Mouse (Mus musculus) naive thymus-derived CD4-positive, alpha-beta T cell, adult 2 months (primary cell): ENCODE data around the gene Igf2bp2.

Experiments
- DNase-seq: peaks from one replicate; pipeline ENCODE4 v3.0.0-alpha.2; 2011; ENCODE audit warnings: low read depth

Igf2bp2 gene

DNA sequence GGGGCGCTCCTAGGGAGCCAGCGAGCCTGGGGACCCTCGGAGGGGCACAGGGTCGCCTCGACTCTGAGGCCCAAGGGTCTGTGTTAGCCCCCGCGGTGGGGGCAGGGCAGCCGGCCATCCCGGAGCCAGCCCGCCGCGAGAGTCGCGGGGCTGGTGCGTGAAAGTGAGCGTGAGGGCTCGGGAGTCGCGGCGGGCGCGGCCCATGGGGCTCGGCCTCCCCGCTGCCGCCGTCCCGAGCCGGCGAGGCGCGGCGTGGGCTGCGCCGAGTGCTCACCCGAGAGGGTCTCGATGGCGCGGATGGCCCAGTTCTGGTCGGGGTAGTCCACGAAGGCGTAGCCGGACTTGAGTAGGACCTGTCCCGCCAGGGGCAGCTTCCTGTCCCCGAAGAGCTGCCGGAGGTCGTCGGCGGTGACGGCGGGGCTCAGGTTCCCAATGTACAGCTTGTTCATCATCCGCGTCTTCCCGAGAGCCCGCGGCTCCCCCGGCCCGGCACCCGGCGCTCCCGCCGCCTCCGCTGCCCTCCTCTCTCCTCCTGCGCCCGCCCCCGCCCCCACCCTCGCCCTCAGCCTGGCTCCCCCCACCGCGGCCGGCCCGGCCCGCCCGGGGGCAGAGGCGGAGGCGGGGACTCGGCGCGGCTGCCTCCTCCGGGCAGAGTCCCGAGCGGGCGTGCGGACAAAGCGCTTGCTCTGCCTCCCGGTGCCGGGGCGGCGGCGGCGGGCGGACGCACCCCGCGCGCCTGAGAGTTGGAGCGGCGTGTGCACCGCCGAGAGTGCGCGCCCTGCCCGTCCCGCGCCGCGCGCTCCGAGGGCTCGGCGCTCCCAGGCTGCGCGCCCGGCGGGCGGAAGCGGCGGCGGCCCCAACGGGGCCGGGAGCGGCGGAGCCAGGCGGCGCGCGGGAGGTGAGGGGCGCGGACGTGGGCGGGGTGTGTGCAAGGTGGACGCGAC is at the start of gene Igf2bp2:
Gene Igf2bp2 (minus strand): TSS at position 788 of the 944 bp plus-strand sequence.
- no peak for DNase-seq

DNA sequence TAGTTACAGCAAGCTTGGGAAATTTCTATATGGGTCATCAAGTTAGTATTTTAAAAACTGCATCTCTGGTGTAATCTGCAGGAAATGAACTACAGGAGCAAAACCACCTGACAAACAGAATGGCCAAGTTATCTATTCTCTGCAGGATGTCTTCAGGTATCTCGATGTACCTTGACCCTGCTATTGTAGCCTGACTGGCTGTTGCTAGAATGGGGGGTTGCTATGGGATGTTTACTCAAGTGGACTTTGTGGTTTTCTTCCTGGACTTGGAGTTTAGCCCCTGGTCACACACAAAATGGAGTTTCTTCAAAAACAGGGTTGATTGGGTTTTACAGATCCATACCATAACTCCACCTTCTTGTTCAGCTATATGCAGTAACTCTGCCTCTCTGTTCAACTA is 40.4 kb upstream of the Igf2bp2 start:
- DNase-seq = no peak

DNA sequence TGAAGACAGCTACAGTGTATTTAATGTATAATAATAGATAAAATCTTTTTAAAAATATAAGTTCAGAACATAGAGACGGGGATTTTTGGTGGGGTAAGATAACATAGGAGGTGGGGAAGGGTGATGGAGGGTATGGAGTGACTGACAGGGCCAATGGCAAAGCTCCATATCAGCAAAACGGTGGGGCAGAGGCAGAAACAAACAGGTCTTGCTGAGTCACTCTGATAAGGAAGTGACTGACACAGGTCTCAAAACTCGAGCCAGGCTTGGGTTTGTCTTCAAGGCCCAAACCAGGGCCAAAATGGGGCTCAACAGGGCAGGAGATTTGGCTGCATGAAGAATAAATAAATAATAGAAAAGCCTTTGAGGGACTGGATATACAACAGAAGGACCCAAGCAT is 38.8 kb upstream of the Igf2bp2 start:
- no peak for DNase-seq

DNA sequence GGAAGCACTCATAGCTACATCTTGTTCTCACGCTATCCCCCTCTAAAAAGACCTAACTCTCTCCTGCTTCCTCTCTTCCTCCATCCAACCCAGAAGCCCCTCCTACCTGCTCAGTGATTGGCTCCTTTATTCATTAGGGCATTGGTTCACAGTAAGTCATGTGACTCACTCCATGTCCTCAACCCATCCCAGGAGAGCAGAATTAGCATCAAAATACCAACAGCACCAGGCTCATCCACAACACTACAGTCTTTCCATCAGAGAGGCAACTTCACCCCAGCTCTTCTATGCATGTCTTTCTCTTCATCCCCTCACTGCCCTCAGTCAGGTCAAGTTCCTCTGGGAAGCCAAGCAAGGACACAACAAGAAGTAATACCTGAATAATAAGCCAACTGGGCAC is 37.4 kb upstream of the Igf2bp2 start:
- DNase-seq = no peak

DNA sequence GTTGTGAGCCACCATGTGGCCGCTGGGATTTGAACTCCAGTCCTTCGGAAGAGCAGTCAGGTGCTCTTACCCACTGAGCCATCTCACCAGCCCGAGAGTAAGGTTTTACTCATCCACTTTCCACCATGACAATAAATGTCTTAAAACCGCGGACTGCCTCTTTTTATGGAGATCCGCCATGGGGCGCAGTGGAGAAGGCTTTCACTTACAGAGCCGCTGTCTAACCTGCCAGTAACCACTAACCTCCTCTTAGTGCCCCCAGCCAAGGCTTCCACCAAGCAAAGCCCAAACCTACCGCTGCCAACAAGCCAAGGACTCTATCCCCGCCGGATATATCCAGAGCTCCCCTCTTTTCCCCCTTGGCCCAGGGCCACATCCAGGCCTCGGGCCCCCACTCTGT is 24.3 kb upstream of the Igf2bp2 start:
- no peak for DNase-seq

DNA sequence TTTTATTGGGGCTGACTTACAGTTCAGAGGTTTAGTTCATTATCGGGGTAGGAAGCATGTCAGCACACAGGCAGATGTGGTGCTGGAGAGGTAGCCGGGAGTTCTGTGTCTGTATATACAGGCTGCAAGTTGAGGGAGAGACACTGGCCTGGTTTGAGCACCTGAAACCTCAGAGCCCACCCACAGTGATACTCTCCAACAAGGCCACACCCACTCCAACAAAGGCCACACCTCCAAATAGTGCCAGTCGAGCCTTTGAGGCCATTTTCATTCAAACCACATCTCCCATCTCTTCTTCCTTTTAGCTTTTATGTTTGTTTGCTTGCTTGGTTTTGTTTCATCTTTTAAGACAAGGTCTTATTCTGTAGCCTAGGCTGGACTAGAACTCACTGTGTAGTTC is 22.3 kb upstream of the Igf2bp2 start:
- no peak for DNase-seq

DNA sequence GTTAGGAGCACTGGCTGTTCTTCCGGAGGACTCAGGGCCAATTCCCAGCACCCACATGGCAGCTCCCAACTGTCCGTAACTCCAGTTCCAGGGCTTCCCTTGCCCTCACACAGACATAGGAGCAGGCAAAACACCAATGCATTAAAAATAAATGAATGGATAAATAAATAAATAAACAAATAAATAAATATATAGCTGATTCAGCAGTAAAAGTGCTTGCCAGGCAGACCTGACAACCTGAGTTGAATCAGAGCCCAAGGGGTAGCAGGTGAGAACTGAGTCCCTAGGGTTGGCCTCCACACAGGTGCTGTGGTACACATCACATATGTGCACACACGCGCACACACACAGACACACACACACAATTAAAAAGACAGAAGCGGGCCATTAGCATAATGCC is 21.0 kb upstream of the Igf2bp2 start:
- no peak for DNase-seq

DNA sequence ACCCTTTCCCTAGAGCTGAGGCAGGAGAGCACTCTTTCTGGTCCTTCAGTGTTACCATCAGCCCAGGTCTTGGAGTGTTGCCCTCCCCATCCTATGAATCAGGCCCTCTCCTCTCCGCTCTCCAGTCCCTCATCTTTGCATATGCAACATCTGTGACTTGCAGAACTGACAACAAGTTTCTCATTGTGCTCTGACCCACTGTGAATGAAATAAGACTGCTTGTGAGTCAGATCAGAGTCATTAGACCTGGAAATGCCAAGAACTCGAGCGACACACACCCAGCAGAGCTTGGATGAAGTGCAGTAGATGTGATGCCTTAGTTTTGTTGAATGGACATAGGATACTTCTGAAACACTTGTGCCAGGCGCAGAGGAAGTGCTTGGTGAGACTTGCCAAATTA is 19.2 kb upstream of the Igf2bp2 start:
- DNase-seq = no peak

DNA sequence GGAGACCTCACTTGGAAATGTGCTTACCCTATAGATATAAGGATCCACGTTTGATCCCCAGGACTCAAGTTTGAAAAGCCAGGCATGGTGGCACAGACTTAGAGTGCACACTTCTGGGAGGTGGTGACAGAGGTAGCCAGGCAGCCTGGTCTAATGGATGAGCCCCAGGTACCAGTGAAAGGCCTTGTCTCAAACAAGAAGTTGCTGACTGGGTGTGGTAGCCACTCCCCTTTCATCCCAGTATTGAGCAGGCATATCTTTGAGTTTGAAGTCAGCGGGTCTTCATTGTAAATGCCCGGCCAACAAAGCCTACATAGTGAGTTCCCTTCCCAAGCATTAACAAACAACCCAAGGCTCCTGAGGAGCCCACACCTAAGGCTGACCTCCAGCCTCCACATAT is 15.7 kb upstream of the Igf2bp2 start:
- no peak for DNase-seq

DNA sequence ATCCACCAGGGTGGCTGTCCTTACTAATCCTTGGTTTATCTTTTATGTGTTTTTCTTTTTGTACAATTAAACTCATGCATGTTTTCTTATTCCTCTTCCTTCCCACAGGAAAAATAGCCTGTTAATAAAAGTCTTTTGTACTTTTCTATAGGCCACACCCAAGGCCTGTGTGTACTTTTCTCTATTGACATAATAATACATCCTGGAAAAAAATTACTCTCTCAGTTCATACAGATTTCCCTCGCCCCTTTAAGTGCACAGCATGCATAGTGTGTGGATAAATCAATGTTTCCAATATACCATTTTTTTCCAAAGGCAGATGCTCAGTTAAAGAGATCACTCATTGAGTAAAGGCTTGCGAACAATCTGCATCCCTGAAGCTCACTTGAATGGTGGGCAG is 14.9 kb upstream of the Igf2bp2 start:
- no peak for DNase-seq

DNA sequence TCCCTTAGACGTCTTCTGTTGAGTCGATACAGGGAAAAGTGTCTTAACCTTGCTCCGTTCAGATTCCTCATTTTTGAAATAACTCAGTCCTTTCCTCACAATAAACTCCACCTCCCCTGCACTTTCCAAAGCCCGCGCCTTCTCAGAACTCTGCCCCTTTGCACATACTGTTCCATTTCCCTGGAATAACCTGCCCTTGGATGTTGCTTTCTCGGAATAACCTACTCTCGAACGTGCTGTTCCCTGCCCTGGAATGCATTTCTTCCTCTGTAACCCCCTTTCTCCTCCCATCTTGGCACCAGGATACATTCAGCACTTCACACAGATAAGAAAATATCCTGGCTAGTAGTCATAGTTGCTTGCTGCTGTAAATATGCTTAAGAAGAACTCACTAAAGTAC is 5.6 kb upstream of the Igf2bp2 start:
- no peak for DNase-seq

DNA sequence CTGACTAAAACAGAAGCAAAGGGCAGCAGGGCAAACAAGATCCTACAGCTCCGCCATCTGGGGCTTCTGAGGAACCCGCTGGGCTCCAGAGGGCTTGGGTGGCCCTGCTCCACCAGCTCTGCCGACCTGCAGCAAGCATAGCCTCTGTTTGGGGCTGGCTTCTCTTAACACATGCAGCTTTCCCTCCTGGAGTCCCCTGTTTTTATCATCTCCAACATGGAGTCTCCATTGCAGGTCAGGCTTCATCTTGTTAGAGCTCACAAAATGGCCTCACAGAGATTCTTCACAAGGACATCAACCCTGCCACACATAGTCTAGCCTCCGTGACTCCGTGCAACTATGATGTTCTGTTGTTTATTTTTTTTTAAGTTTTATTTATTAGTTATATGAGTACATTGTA is 2.5 kb upstream of the Igf2bp2 start:
- no peak for DNase-seq

DNA sequence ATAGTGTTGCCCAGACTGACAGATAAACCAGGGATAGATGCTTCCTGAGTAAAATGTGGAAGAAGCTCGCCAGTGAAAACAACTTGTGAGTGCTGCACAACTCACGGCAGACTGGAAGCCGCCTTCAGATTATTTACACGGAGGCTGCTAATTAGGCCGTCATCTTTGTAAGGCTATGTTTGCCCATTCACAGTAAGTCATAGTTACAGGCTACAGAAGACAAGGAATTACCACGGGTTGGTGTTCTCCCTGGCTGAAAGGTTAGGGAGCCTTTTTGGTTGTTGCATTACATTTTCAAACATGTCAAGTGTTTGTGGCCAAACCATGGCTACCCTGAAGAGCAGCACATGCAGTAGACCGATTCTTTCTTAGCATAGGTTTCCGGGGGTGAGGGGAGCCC is 1.3 kb upstream of the Igf2bp2 start:
- no peak for DNase-seq

DNA sequence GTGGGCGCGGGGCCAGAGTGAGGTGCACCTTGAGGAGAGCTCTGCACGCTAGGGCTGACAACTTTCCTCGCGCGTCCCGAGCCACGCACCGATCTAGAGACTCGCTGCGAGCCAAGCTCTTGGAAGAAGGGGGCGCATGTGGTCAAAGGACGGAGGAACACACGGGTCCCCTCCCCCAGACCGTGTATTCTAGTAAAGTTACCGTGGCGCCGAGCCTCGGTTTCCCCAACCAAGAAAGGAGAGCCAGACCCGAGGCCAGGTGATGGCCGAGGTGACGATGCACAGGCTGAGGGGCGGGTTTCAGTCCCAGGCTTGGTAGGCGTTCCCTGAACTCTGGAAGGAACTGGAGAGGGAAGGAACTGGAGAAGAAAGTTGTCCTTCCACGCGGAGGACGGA is 355 bp upstream of the Igf2bp2 start:
- no peak for DNase-seq

DNA sequence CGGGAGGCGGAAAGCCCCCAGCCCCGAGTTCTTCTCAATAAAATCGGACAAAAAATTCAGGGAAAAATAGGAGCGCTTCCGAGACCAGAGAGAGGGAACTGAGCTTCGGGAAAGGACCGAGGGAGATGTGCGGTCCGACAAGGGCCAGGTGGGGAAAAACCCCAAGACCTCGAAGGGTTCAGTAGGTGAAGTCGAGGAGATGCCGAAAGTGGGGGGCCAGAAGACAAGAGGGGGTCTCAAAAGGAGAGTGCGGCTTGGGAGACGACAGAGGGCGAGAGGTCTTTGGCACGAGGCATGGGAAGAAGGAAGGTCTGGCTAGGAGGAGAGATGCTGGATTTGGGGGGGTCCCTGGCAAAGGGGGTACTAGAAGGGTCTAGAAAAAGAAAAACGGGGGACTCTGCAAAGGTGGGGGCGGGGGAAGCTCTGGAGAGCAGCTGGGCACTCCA is 1.0 kb downstream of the Igf2bp2 start:
- DNase-seq = no peak

DNA sequence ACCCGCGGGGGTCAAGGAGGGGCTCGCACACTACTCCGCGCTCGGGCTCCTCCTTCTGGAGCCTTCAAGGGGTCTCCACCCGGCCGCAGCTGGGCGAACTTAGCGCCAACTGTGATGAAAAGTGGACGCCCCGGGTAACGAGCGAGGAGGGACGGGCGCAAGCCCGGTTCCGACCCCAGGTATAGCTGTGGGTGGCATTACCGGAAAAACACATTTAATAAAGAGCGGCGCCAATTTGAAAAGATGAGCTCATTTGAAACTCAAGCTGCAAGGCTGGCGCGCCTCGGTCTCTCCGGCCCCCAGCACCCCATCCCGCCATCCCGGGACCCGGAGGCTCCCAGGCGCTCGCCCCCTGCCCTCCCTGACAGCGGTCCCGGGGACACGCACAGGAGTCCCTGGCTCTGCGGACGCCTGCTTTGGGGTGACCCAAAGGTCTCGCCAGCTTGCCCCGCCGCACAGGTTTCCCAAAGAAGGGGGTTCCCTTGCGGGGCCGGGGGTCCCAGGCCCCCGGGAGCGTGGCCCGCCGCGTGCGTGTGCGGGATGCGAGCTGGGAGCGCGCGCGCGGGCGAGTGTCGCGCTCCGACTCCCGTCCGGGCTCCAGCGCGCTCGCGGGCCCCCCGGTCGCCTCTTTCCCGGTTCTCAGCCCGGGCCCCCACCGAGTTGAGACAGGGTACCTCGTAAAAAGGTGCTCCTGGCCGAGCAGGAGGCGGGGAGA is 1.6 kb downstream of the Igf2bp2 start:
- no peak for DNase-seq

DNA sequence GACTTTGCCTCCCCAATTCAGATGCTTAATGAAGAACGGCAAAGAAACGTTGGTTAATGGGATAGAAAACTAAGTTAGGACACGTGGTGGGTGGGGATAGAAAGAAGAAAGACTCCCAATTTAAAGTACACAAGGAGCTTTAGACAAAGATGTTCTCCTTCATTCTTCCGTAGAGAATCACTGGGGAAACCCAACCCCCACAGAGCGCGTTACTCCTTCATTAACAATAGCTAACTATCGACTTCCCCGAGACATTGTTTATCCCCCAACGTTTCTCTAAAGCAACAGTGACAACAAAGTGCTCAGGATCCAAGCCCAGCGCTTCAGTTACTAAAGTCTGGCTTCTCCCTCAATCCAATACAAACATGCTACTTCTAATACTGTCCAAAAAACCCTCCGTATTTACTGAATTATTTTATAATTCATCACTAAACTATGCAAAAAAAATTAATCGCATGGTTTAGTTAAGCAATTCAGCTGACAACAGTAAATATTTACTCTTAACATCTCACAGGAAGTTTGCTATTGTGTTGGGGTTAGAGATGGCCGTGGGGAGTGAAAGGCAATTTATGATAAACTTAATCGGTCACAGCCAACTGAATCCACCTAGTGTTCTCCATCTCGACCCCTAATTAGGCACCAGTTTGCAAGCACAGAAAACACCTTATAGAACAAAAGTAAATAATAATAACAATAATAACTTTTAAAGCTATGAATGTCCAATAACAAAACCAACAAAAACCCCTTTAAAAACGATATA is 2.5 kb downstream of the Igf2bp2 start:
- DNase-seq = no peak

DNA sequence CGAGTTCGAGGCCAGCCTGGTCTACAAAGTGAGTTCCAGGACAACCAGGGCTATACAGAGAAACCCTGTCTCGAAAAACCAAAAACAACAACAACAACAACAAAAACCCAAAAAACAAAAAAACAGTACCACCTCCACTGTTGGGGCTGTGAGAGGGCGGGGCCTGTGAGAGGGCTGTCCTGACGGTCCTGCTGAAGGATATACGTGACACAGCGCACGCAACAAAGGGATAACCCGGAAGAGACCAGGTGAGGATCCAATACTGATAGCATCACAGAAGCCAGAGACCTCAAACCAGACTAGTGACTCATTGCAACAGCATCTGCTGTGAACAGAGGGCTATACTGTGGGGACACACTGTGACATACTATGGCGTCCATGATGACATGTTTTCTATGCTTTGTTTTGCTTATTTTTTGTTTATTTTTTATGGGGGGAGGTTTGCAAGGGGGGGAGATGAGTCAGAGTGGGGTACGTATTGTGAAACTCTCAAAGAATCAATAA is 10.1 kb downstream of the Igf2bp2 start:
- no peak for DNase-seq

DNA sequence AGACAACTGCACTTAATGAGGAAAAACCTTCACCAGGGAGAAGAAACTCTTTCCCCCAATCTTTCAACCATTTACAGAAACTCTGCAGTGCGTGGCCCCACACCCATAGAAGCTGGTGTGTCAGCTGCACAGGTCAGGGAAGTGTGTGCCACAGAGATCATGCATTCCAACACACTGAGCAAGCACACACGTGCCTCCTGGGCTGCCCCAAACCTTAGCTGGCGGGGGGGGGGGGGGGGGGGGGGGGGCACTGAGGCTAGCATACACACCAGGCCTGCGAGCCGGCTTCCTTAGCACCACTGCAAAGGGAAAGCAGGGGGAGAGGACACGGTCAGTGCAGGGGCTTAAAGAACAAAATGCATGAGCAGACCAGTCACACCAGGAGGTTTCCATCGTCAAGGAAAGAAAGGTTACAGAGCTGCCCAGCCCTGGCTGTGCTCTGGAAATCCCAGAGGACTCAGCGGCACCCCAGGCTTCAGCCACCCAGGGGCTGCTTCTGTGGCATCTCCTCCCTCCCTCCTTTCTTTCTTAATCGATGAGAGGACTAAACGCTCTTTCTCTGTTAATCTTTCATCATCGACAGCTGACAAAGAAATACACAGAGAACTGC is 11.3 kb downstream of the Igf2bp2 start:
- DNase-seq = no peak

DNA sequence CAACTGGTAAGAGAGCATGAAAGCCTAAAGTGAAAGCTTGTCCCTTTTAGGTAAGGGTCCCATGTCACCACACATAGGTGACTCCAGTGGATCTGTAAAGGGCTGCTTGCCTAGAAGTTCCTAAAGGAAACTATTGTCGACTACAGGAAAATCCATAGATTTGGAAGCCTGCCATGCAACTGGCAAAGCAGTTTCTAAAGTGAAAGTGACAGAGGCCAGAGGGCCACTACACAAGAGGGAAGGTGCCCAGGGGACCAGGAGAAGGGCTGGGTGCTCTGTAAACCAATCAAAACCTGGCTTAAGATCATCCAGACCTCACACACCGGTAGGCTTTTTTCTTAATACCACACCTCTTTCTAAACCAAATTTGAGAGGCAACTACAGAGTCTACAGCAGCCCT is 12.7 kb downstream of the Igf2bp2 start:
- no peak for DNase-seq

DNA sequence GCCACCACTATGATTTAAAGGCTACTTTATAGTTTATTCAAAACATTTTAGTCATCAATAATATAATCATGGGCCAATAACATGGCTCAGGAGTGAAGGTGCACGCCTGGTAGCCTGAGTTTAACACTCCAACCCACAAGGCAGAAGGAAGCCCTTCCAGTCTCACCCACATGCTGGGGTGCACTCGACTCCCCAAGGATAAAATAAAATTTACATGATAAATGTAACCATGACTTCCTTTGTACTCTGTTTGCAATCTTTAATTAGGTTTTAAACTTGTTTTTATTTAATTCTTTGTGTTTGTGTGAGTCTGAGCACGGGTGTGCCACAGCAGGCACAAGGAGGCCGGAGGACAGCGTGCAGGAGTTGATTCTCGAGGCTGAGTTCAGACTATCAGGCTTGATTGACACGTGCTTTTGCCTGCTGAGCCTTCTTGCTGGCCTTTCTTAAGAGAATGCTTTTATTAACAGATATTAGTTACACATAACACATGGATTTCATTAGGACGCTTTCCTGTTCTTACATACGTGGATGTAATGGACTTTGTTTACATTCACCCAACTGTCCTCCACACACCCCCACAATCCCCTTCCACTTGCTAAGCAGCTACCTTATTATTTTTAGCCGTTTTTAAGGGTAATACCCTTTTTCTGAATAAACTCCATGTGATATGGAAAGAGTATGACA is 13.3 kb downstream of the Igf2bp2 start:
- DNase-seq = no peak
